Mouse (Mus musculus) CH12.LX (cell line): ENCODE data around the gene 2310009B15Rik. TPM values are rescaled to one million over a fixed set of nuclear protein-coding genes. Genes with fewer than 3 reads are reported as not detected.

Source experiments
- DNase-seq: peaks from one replicate; pipeline ENCODE4 v3.0.0-alpha.2; 2013; ENCODE audit errors: extremely low read depth
- H3K27ac ChIP-seq: 2 replicates; pipeline ENCODE4 v1.5.1; 2012; ENCODE audit warnings: low read depth, mild to moderate bottlenecking, control low read depth, moderate library complexity; ENCODE audit not compliant: insufficient read depth
- H3K27me3 ChIP-seq: replicated peaks from 2 replicates; pipeline ENCODE3; 2012; ENCODE audit warnings: inconsistent platforms
- H3K36me3 ChIP-seq, 2 experiments: replicated peaks in 1 of 2; 2 replicates each; pipeline versions ENCODE3 to v1.6.1; 2012; ENCODE audit warnings: inconsistent platforms in 1 of 2, low read length in 1 of 2, mild to moderate bottlenecking in 1 of 2, mixed read lengths in 1 of 2, moderate library complexity in 1 of 2; ENCODE audit not compliant: control insufficient read depth in 1 of 2, insufficient read depth in 1 of 2
- H3K4me1 ChIP-seq, 2 experiments: 2 replicates each; pipeline ENCODE4 v1.6.1; 2012; ENCODE audit warnings: inconsistent platforms in 1 of 2, moderate library complexity in 1 of 2; ENCODE audit not compliant: insufficient read depth in 2 of 2, control insufficient read depth in 1 of 2
- H3K4me2 ChIP-seq: 2 replicates; pipeline ENCODE4 v1.6.1; 2012; ENCODE audit warnings: low read depth, mild to moderate bottlenecking, control low read depth; ENCODE audit not compliant: poor library complexity, insufficient read depth, severe bottlenecking
- H3K4me3 ChIP-seq, 3 experiments: fragments of 150-350 bp in 1 of 3; sonication (generic) in 1 of 3; replicated peaks in 1 of 3; 2 replicates each; pipeline versions ENCODE3 to v1.5.1; 2011 to 2012; ENCODE audit warnings: low read depth in 2 of 3, low read length in 2 of 3, mild to moderate bottlenecking in 2 of 3, moderate library complexity in 2 of 3, control low read depth in 1 of 3, improper control_type of control experiment in 1 of 3, inconsistent platforms in 1 of 3, mixed read lengths in 1 of 3; ENCODE audit not compliant: poor library complexity in 1 of 3
- H3K79me2 ChIP-seq: replicated peaks from 2 replicates; pipeline ENCODE4 v1.6.1; 2012; ENCODE audit warnings: mild to moderate bottlenecking, moderate library complexity; ENCODE audit not compliant: control insufficient read depth, poor library complexity, insufficient read depth, severe bottlenecking; ENCODE audit errors: extremely low read depth
- H3K9ac ChIP-seq: 2 replicates; pipeline ENCODE4 v1.6.1; 2012; ENCODE audit warnings: low read depth, mild to moderate bottlenecking, control low read depth, moderate library complexity; ENCODE audit not compliant: insufficient read depth
- H3K9me3 ChIP-seq: replicated peaks from 2 replicates; pipeline ENCODE3; 2012; ENCODE audit warnings: low read length, inconsistent platforms, mixed read lengths
- BHLHE40 ChIP-seq: IDR thresholded peaks from 2 replicates; pipeline ENCODE4 v1.6.1; 2011; ENCODE audit warnings: mild to moderate bottlenecking, low read depth, low read length, improper control_type of control experiment
- CHD2 ChIP-seq: IDR thresholded peaks from 2 replicates; pipeline ENCODE4 v1.6.1; 2011; ENCODE audit warnings: low read length, improper control_type of control experiment
- ELF1 ChIP-seq: IDR thresholded peaks from 2 replicates; pipeline ENCODE4 v1.6.1; 2014; ENCODE audit warnings: low read depth, mild to moderate bottlenecking, inconsistent platforms, low read length, improper control_type of control experiment
- EP300 ChIP-seq: IDR thresholded peaks from 2 replicates; pipeline ENCODE4 v1.6.1; 2011; ENCODE audit warnings: low read length, improper control_type of control experiment
- ETS1 ChIP-seq: conservative IDR thresholded peaks from 2 replicates; pipeline ENCODE4 v1.6.1; 2012; ENCODE audit warnings: low read depth, mild to moderate bottlenecking, inconsistent platforms, low read length, improper control_type of control experiment, moderate library complexity
- HCFC1 ChIP-seq: IDR thresholded peaks from 2 replicates; pipeline ENCODE4 v1.6.1; 2012; ENCODE audit warnings: low read depth, mild to moderate bottlenecking, inconsistent platforms, low read length, improper control_type of control experiment
- IRF4 ChIP-seq: IDR thresholded peaks from 2 replicates; pipeline ENCODE4 v1.6.1; 2014; ENCODE audit warnings: low read depth, mild to moderate bottlenecking, inconsistent platforms, low read length, improper control_type of control experiment
- MAFK ChIP-seq: IDR thresholded peaks from 2 replicates; pipeline ENCODE4 v1.6.1; 2011; ENCODE audit warnings: low read length, improper control_type of control experiment; ENCODE audit not compliant: insufficient replicate concordance
- MAX ChIP-seq: IDR thresholded peaks from 2 replicates; pipeline ENCODE4 v1.6.1; 2011; ENCODE audit warnings: low read length, improper control_type of control experiment
- MXI1 ChIP-seq: IDR thresholded peaks from 2 replicates; pipeline ENCODE4 v1.6.1; 2011; ENCODE audit warnings: mild to moderate bottlenecking, low read depth, low read length, improper control_type of control experiment
- MYC ChIP-seq: IDR thresholded peaks from 2 replicates; pipeline ENCODE4 v1.6.1; 2011; ENCODE audit warnings: low read depth, mild to moderate bottlenecking, improper control_type of control experiment, low read length
- NELFE ChIP-seq: IDR thresholded peaks from 2 replicates; pipeline ENCODE4 v1.6.1; 2011; ENCODE audit warnings: low read depth, low read length, improper control_type of control experiment
- PAX5 ChIP-seq: IDR thresholded peaks from 2 replicates; pipeline ENCODE4 v1.6.1; 2012; ENCODE audit warnings: low read length, inconsistent platforms, mixed read lengths
- POLR2AphosphoS2 ChIP-seq: IDR thresholded peaks from 2 replicates; pipeline ENCODE4 v1.6.1; 2011; ENCODE audit warnings: low read depth, low read length, improper control_type of control experiment
- RAD21 ChIP-seq: IDR thresholded peaks from 2 replicates; pipeline ENCODE4 v1.6.1; 2011; ENCODE audit warnings: low read depth, mild to moderate bottlenecking, low read length, improper control_type of control experiment, moderate library complexity
- SMC3 ChIP-seq: IDR thresholded peaks from 2 replicates; pipeline ENCODE4 v1.6.1; 2011; ENCODE audit warnings: low read depth, low read length, improper control_type of control experiment
- TBP ChIP-seq: conservative IDR thresholded peaks from 2 replicates; pipeline ENCODE4 v1.6.1; 2011; ENCODE audit warnings: low read depth, low read length, improper control_type of control experiment
- ZC3H11A ChIP-seq: IDR thresholded peaks from 2 replicates; pipeline ENCODE4 v1.6.1; 2012; ENCODE audit warnings: low read depth, mild to moderate bottlenecking, inconsistent platforms, low read length, improper control_type of control experiment
- dilution Hi-C: fragments of 300-500 bp; cut with MboI; formaldehyde crosslinking; loops from 2 replicates; pipeline ENCODE4 v1.14.3; 2020; ENCODE audit warnings: low sequenced_read_pairs; ENCODE audit not compliant: extremely low pct_unique_long_range_greater_than_20kb, extremely low pct_ligation_motif_present
- in situ Hi-C: fragments of 300-500 bp; cut with MboI; formaldehyde crosslinking; loops from 3 replicates; pipeline ENCODE4 v1.14.3; 2019; ENCODE audit warnings: low sequenced_read_pairs, low pct_ligation_motif_present, low pct_unique_long_range_greater_than_20kb, mixed read lengths
- polyA plus RNA-seq: library from polyadenylated mRNA; unstranded; fragments of >175 nt; gene quantifications from 2 replicates; pipeline ENCODE4 v1.2.1, GENCODE M21; 2012; ENCODE audit warnings: low read depth; ENCODE audit not compliant: insufficient read length
- total RNA-seq, 2 experiments: library from RNA; depleted of rRNA; stranded (reverse); fragments of 300-350 nt in 1 of 2; fragments of >200 nt in 1 of 2; gene quantifications; 2 replicates each; pipeline ENCODE4 v1.2.3; 2012 to 2014

Gene 2310009B15Rik
- total and polyA plus RNA-seq, 3 experiments = 17.2 to 39.8 (median 20.0) TPM

DNA sequence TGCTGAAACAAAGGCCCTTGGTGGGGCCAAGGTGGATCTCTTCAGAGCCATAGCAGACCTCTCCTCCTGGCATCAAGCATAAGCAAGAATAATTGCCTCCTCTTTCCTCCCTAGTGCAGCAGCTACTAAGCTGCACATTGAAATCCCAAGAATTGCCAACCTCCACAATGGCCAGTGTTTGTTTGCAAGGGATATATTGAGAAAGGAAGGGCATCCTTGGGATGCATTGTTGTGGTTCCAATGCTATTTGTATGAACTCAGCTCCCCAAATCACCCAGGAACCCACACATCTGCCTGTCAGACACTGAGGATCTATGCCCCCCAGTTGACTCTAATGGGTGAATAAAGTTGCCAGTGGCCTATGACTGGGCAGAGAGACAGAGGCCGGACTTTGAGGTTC is 5.8 kb downstream of the 2310009B15Rik start:
- no peak overlapping the region for H3K27ac ChIP-seq
- peaks cover 5 to 11% of the 10 kb centered on the region in 2 experiments; a peak in 2 of 4 replicates for H3K4me1 ChIP-seq
- TF ChIP-seq PAX5 = no peak
- no peak for TF ChIP-seq ELF1
- TF ChIP-seq ETS1 = no peak
- no peak for TF ChIP-seq MYC
- no peak for TF ChIP-seq NELFE
- TF ChIP-seq MAX = no peak
- TF ChIP-seq POLR2AphosphoS2 = no peak
- TF ChIP-seq MXI1 = no peak
- no peak for TF ChIP-seq ZC3H11A
- no peaks in the 10 kb centered on the region for H3K79me2 ChIP-seq
- in situ Hi-C loops = no loop called here
- no peak overlapping the region for H3K4me2 ChIP-seq
- dilution Hi-C loops = no loop called here
- DNase-seq = no peak
- H3K9ac ChIP-seq = no peak overlapping the region
- H3K36me3 ChIP-seq = peaks cover 4 to 25% of the 10 kb centered on the region in 2 experiments
- H3K9me3 ChIP-seq = no peaks in the 10 kb centered on the region
- no peak overlapping the region for H3K4me3 ChIP-seq
- H3K27me3 ChIP-seq = no peaks in the 10 kb centered on the region

DNA sequence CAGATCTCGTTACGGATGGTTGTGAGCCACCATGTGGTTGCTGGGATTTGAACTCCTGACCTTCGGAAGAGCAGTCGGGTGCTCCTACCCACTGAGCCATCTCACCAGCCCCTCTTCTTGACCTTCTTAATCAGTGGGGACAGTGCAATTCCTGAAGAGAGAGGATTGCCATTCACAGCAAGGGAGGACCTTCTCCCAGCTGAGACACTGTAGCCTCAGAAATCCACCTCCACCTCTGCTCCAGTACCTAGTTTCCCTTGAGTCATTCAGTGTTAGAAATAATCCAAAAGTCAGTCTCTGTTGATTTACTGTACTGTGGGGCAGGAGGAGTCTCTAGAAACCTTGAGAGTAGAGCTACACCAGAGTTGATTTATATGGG is 6.5 kb downstream of the 2310009B15Rik start:
- Histone ChIP-seq H3K4me1 (peaks cover 2 to 8% of the 10 kb centered on the region in 2 experiments; a peak in 2 of 4 replicates), H3K27me3 (no peaks in the 10 kb centered on the region), H3K27ac (no peak overlapping the region), H3K9ac (no peak overlapping the region), H3K9me3 (no peaks in the 10 kb centered on the region), H3K79me2 (no peaks in the 10 kb centered on the region), H3K36me3 (peaks cover 4 to 24% of the 10 kb centered on the region in 2 experiments), H3K4me3 (no peak overlapping the region), H3K4me2 (no peak overlapping the region)
- no peak for DNase-seq
- in situ Hi-C loops (no loop called here), dilution Hi-C loops (no loop called here)
- TF ChIP-seq BHLHE40 = no peak
- TF ChIP-seq NELFE = no peak
- TF ChIP-seq SMC3 = no peak
- TF ChIP-seq ETS1 = no peak
- no peak for TF ChIP-seq POLR2AphosphoS2
- no peak for TF ChIP-seq PAX5
- TF ChIP-seq RAD21 = no peak
- no peak for TF ChIP-seq MAX
- TF ChIP-seq HCFC1 = no peak
- TF ChIP-seq TBP = no peak
- TF ChIP-seq MAFK = no peak
- no peak for TF ChIP-seq CHD2
- TF ChIP-seq EP300 = no peak
- no peak for TF ChIP-seq ZC3H11A
- no peak for TF ChIP-seq IRF4
- TF ChIP-seq MYC = no peak
